Mouse (Mus musculus) layer of hippocampus, postnatal 25 days (tissue): Measurements from ENCODE around the gene Inip. TPM values are rescaled to one million over a fixed set of nuclear protein-coding genes. Genes with fewer than 3 reads are reported as not detected.
A peak's percentile ranks its signal among the peaks of the same experiment; 100 is the strongest.
"Not testable (repeated sequence)": the region's sequence is repeated elsewhere in the genome, so short reads cannot be mapped to it uniquely, and the experiment has no call there.

ENCODE experiments used
- DNase-seq, 2 experiments: peaks; one replicate each; pipeline ENCODE4 v3.0.0; 2022; ENCODE audit warnings: mixed read lengths in 2 of 2, low spot score in 1 of 2; ENCODE audit errors: extremely low spot score in 1 of 2
- total RNA-seq, 2 experiments: library from RNA; stranded (reverse); gene quantifications; 2 replicates each; pipeline ENCODE4 v1.2.3; 2021

The Inip gene
- total RNA-seq, 2 experiments from 2014 or later, result 25.2 to 25.6 TPM

- no peak for DNase-seq
These were observed 12.7 kb upstream of the Inip start for GRCm38 (mm10) chr4:59814094-59814493.

GRCm38 (mm10) chr4:59808396-59808795 lies 7.0 kb upstream of the Inip start:
- no peak for DNase-seq

- no peak for DNase-seq
These were observed 6.1 kb upstream of the Inip start for GRCm38 (mm10) chr4:59807521-59807920.

- no peak for DNase-seq
These were observed 5.4 kb upstream of the Inip start for GRCm38 (mm10) chr4:59806879-59807195.

- peak in 1 of 2 experiments; percentile 41 for DNase-seq
These were observed 4.8 kb upstream of the Inip start for GRCm38 (mm10) chr4:59805968-59806878.

GRCm38 (mm10) chr4:59805181-59805967 lies 4.0 kb upstream of the Inip start, which contains the start of gene Snx30:
TSS of gene Snx30 (plus strand) at chr4:59805840.
- peak; percentile 78 to 92 for DNase-seq

- DNase-seq, result no peak
These were observed 3.4 kb upstream of the Inip start for GRCm38 (mm10) chr4:59804754-59805153.

- no peak for DNase-seq
These were observed 2.0 kb upstream of the Inip start for GRCm38 (mm10) chr4:59803358-59803757.

- no peak for DNase-seq
These were observed 1.4 kb upstream of the Inip start for GRCm38 (mm10) chr4:59802792-59803191.

GRCm38 (mm10) chr4:59802107-59802506 lies 718 bp upstream of the Inip start:
- DNase-seq, result no peak

- no peak for DNase-seq
These were observed 1.2 kb downstream of the Inip start for GRCm38 (mm10) chr4:59800181-59800580.

GRCm38 (mm10) chr4:59795788-59796455 lies 5.5 kb downstream of the Inip start:
- no peak for DNase-seq

- DNase-seq, result no peak
These were observed 7.3 kb downstream of the Inip start for GRCm38 (mm10) chr4:59794116-59794515.

- DNase-seq, result not testable (repeated sequence)
These were observed 7.8 kb downstream of the Inip start for GRCm38 (mm10) chr4:59793626-59794025.

- DNase-seq, result no peak
These were observed 12.4 kb downstream of the Inip start for GRCm38 (mm10) chr4:59789015-59789414.

GRCm38 (mm10) chr4:59787126-59787525 lies 14.3 kb downstream of the Inip start:
- no peak for DNase-seq

- DNase-seq, result peak; percentile 80 to 95
These were observed 14.7 kb downstream of the Inip start for GRCm38 (mm10) chr4:59786661-59787060.

- DNase-seq, result no peak
These were observed 16.0 kb downstream of the Inip start for GRCm38 (mm10) chr4:59785412-59785811.

- peak; percentile 84 to 86 for DNase-seq
These were observed 17.6 kb downstream of the Inip start for GRCm38 (mm10) chr4:59783685-59784279.

GRCm38 (mm10) chr4:59782853-59783684 lies 18.3 kb downstream of the Inip start:
- no peak for DNase-seq
